Mouse (Mus musculus) heart, postnatal 0 days (tissue): ENCODE results near the gene D130043K22Rik.

Source experiments
- CTCF ChIP-seq: IDR thresholded peaks from 2 replicates; pipeline ENCODE4 v1.5.1; 2016; ENCODE audit warnings: antibody characterized with exemption, control low read depth, low read depth
- EP300 ChIP-seq: IDR thresholded peaks from 2 replicates; pipeline ENCODE4 v1.6.1; 2016; ENCODE audit warnings: antibody characterized with exemption, low read depth

DNA sequence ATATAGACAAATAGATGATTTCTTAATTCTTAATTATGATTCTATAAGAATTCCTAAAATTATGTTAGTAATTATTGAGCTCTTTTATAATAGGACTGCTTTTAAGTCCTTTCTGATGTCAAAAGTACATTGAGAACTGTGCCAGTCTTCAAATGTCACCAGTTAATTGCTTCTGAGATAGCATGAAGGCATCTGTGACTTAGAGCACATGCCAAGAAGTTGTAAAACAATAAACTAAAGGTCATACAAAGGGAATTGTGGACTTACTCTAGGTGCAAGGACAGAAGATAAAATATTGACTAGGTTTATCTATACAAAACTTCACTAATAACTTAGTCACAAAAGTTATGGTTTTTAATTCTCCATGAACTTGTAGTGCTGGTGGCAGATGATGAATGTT is 14.2 kb downstream of the D130043K22Rik start:
- TF ChIP-seq CTCF = no peak
- no peak for TF ChIP-seq EP300
